Mouse (Mus musculus) neural tube, embryonic 12.5 days (tissue): ENCODE measurements at regions not wholly inside any gene's neighbourhood (a gene's known extent, or its start where the extent isn't known, plus 50 kb on each side); places are given as distances from the start of the nearest gene placed in this dataset.

Experiments used
- ATAC-seq: fragments of 200-750 bp; cut with Nextera tagmentation; 2 replicates; pipeline ENCODE4 v1.8.0; 2017; ENCODE audit warnings: low read depth, mild to moderate bottlenecking, moderate TSS enrichment, moderate library complexity; ENCODE audit not compliant: low FRiP score
- H3K27ac ChIP-seq: fragments of 300-500 bp; sonication (generic); 2 replicates; pipeline ENCODE4 v1.5.1; 2016
- H3K27me3 ChIP-seq: fragments of 300-500 bp; sonication (generic); replicated peaks from 2 replicates; pipeline ENCODE4 v1.6.1; 2016; ENCODE audit warnings: mild to moderate bottlenecking
- H3K36me3 ChIP-seq: fragments of 300-500 bp; sonication (generic); 2 replicates; pipeline ENCODE4 v1.6.1; 2016; ENCODE audit warnings: mild to moderate bottlenecking
- H3K4me1 ChIP-seq: fragments of 300-500 bp; sonication (generic); 2 replicates; pipeline ENCODE4 v1.6.1; 2016
- H3K4me2 ChIP-seq: fragments of 300-500 bp; sonication (generic); replicated peaks from 2 replicates; pipeline ENCODE4 v1.6.1; 2016; ENCODE audit warnings: mild to moderate bottlenecking
- H3K4me3 ChIP-seq: fragments of 300-500 bp; sonication (generic); 2 replicates; pipeline ENCODE4 v1.5.1; 2016
- H3K9ac ChIP-seq: fragments of 300-500 bp; sonication (generic); 2 replicates; pipeline ENCODE4 v1.6.1; 2016; ENCODE audit warnings: mild to moderate bottlenecking
- H3K9me3 ChIP-seq: fragments of 300-500 bp; sonication (generic); 2 replicates; pipeline ENCODE4 v1.6.1; 2016; ENCODE audit warnings: mild to moderate bottlenecking
- WGBS: fragments of 180-500 bp; shearing (Covaris S2); methylation state at CpG from one replicate; pipeline ENCODE4 v1.1.7; 2016; 5-methylcytosine and 5-hydroxymethylcytosine counted together

GRCm38 (mm10) chr1:42498901-42499300 is 196.7 kb upstream of the Pou3f3 start:
- 81% methylated on average over 7 of the region's 7 CpGs for WGBS
- H3K36me3 ChIP-seq = no peaks in the 10 kb centered on the region
- H3K4me2 ChIP-seq = no peak overlapping the region
- H3K4me3 ChIP-seq = no peak overlapping the region
- no peak overlapping the region for H3K9ac ChIP-seq
- H3K27me3 ChIP-seq = no peaks in the 10 kb centered on the region
- H3K27ac ChIP-seq = no peak overlapping the region
- no peaks in the 10 kb centered on the region; the same call in 1 of the 2 replicates for H3K4me1 ChIP-seq
- no peak for ATAC-seq
- no peaks in the 10 kb centered on the region for H3K9me3 ChIP-seq

- Histone ChIP-seq H3K27me3 (no peaks in the 10 kb centered on the region), H3K4me2 (no peak overlapping the region), H3K9me3 (no peaks in the 10 kb centered on the region), H3K27ac (no peak overlapping the region), H3K4me3 (no peak overlapping the region), H3K9ac (no peak overlapping the region), H3K4me1 (no peaks in the 10 kb centered on the region), H3K36me3 (no peaks in the 10 kb centered on the region)
- 79% methylated on average over 9 of the region's 9 CpGs for WGBS
- ATAC-seq = no peak
These were observed 191.1 kb upstream of the Pou3f3 start for GRCm38 (mm10) chr1:42504491-42504890.

- WGBS = 55% methylated on average over 10 of the region's 10 CpGs
- Histone ChIP-seq H3K9me3 (no peaks in the 10 kb centered on the region), H3K4me1 (no peaks in the 10 kb centered on the region), H3K27me3 (no peaks in the 10 kb centered on the region), H3K36me3 (no peaks in the 10 kb centered on the region), H3K4me3 (no peak overlapping the region), H3K4me2 (no peak overlapping the region), H3K27ac (no peak overlapping the region), H3K9ac (no peak overlapping the region)
- no peak for ATAC-seq
These were observed 190.4 kb upstream of the Pou3f3 start for GRCm38 (mm10) chr1:42505048-42505729.

DNA sequence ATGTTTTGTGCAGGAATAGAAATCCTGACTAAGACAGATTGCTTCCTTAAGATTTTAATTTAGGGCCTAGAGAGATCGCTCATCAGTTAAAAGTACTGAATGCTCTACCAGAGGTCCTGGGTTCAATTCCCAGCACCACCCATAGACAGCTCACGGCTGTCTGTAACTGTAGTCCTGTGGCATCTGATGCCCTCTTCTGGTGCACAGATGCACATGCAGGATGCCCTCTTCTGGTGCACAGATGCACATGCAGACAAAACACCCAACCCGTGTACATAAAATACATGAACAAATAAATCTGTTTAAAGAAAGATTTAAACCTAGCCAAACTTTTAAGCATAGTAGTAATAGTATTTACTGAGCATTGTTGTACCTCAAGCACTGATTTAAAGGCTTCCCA is 181.2 kb upstream of the Pou3f3 start:
- H3K4me1 ChIP-seq = no peaks in the 10 kb centered on the region
- no peak for ATAC-seq
- no peaks in the 10 kb centered on the region for H3K27me3 ChIP-seq
- H3K9ac ChIP-seq = no peak overlapping the region
- no peak overlapping the region for H3K27ac ChIP-seq
- H3K4me3 ChIP-seq = no peak overlapping the region
- H3K4me2 ChIP-seq = no peak overlapping the region
- 95% methylated on average over 3 of the region's 3 CpGs for WGBS
- no peaks in the 10 kb centered on the region for H3K9me3 ChIP-seq
- no peaks in the 10 kb centered on the region for H3K36me3 ChIP-seq

DNA sequence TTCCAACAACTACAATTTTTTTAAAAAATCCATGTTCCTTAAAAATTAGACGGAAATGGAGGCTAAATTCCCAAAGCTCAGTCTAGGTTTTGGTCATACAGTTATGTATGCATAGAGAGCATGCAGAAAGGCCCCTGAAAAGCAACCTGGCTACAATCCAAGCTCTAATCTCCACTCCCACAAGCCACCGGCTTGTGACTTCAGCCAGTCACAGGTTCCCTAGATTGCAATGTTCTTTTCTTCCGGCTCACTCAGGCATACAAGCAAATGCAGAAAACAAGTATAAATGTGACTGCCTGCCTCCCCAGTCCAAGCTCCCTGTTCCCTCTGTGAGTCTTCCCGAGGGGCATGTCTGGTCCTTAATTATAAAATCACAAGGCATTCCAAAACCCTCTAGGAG is 171.2 kb upstream of the Pou3f3 start:
- Histone ChIP-seq H3K9ac (no peak overlapping the region), H3K4me1 (peaks cover 4% of the 10 kb centered on the region; the same call in 1 of the 2 replicates), H3K4me2 (no peak overlapping the region), H3K4me3 (no peak overlapping the region), H3K27ac (no peak overlapping the region), H3K9me3 (no peaks in the 10 kb centered on the region), H3K27me3 (no peaks in the 10 kb centered on the region), H3K36me3 (no peaks in the 10 kb centered on the region)
- WGBS = 49% methylated on average over 4 of the region's 4 CpGs
- ATAC-seq = no peak

GRCm38 (mm10) chr1:42527746-42528476 is 167.7 kb upstream of the Pou3f3 start:
- WGBS = 59% methylated on average over 11 of the region's 11 CpGs
- H3K4me2 ChIP-seq = no peak overlapping the region
- ATAC-seq = no peak

GRCm38 (mm10) chr1:42532908-42533307 is 162.7 kb upstream of the Pou3f3 start:
- Histone ChIP-seq H3K9ac (no peak overlapping the region), H3K36me3 (no peaks in the 10 kb centered on the region), H3K27ac (no peak overlapping the region), H3K27me3 (no peaks in the 10 kb centered on the region), H3K4me2 (no peak overlapping the region), H3K4me3 (no peak overlapping the region), H3K9me3 (no peaks in the 10 kb centered on the region), H3K4me1 (no peaks in the 10 kb centered on the region)
- 90% methylated on average over 6 of the region's 6 CpGs for WGBS
- no peak for ATAC-seq

More at GRCm38 (mm10) chr1:42527746-42528476, 167.7 kb upstream of the Pou3f3 start:
- H3K27ac ChIP-seq = no peak overlapping the region
- H3K27me3 ChIP-seq = no peaks in the 10 kb centered on the region
- H3K4me1 ChIP-seq = peaks cover 4% of the 10 kb centered on the region; the same call in 1 of the 2 replicates
- no peak overlapping the region for H3K4me3 ChIP-seq
- H3K9ac ChIP-seq = no peak overlapping the region
- no peaks in the 10 kb centered on the region for H3K9me3 ChIP-seq
- no peaks in the 10 kb centered on the region for H3K36me3 ChIP-seq

- no peaks in the 10 kb centered on the region; the same call in 1 of the 2 replicates for H3K27me3 ChIP-seq
- no peak overlapping the region for H3K9ac ChIP-seq
- WGBS = 27% methylated on average over 18 of the region's 18 CpGs
- peak overlapping the region; percentile 57 for H3K4me2 ChIP-seq
- no peak overlapping the region for H3K27ac ChIP-seq
- peak overlapping the region; percentile 11; the same call in 1 of the 2 replicates for H3K4me3 ChIP-seq
- peak; percentile 49 for ATAC-seq
- H3K9me3 ChIP-seq = no peaks in the 10 kb centered on the region
- H3K36me3 ChIP-seq = no peaks in the 10 kb centered on the region
- H3K4me1 ChIP-seq = peaks cover 30% of the 10 kb centered on the region
These were observed 156.5 kb upstream of the Pou3f3 start for GRCm38 (mm10) chr1:42539066-42539539.

- ATAC-seq = peak; percentile 69
- 0 out of 2 replicates have a peak overlapping the region, but pooled peaks have one; percentile 11 for H3K4me3 ChIP-seq
- no peaks in the 10 kb centered on the region for H3K36me3 ChIP-seq
- no peaks in the 10 kb centered on the region for H3K9me3 ChIP-seq
- H3K27me3 ChIP-seq = no peaks in the 10 kb centered on the region; the same call in 1 of the 2 replicates
- H3K9ac ChIP-seq = no peak overlapping the region
- WGBS = 19% methylated on average over 26 of the region's 26 CpGs
- no peak overlapping the region for H3K27ac ChIP-seq
- H3K4me2 ChIP-seq = peak overlapping the region; percentile 57
- H3K4me1 ChIP-seq = peaks cover 30% of the 10 kb centered on the region
These were observed 155.7 kb upstream of the Pou3f3 start for GRCm38 (mm10) chr1:42539541-42540520.

GRCm38 (mm10) chr1:42541991-42542390 is 153.6 kb upstream of the Pou3f3 start:
- H3K36me3 ChIP-seq = no peaks in the 10 kb centered on the region
- 80% methylated on average over 4 of the region's 4 CpGs for WGBS
- H3K9ac ChIP-seq = no peak overlapping the region
- no peaks in the 10 kb centered on the region for H3K9me3 ChIP-seq
- H3K4me1 ChIP-seq = peaks cover 30% of the 10 kb centered on the region
- H3K4me3 ChIP-seq = no peak overlapping the region
- no peak overlapping the region for H3K27ac ChIP-seq
- H3K27me3 ChIP-seq = no peaks in the 10 kb centered on the region; the same call in 1 of the 2 replicates
- ATAC-seq = no peak
- H3K4me2 ChIP-seq = no peak overlapping the region

DNA sequence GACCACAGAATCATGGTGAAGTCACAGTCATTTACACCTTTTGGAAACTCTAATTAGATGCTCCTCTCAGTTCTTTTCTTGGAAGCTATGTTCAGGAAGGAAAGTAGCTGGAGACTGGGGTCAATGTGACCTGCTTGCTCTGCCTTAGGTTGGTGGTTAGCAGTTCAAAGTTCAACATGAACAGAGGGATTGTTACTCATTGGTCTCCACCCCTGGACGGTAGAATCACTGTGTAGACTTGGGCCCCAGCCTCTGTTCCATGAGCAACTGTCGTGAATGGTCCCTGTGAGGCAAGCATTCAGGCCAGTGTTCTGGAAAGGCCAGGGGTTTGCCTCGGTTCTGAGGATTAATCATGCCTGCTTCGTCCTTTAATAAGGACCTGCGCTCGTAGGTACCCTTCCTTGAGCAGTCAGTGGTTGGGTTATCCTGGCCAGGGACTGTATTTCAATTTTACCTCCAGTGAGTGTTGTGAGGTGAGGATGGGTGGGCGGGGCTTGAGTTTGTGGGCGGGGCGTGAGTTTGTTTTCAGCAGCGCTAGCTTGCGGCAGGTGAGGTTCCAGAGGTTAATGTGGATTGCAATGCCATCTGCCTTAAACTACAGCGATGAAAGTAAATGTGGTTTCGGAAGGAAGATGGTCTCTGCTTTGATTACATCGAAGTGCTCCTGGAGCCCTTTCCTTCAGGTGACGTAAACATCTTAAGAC is 152.6 kb upstream of the Pou3f3 start:
- ATAC-seq = no peak

More for the DNA sequence above, 152.6 kb upstream of the Pou3f3 start:
- WGBS = 37% methylated on average over 15 of the region's 15 CpGs
- Histone ChIP-seq H3K36me3 (no peaks in the 10 kb centered on the region), H3K4me1 (peaks cover 30% of the 10 kb centered on the region), H3K27ac (no peak overlapping the region), H3K4me2 (no peak overlapping the region), H3K9ac (no peak overlapping the region), H3K27me3 (no peaks in the 10 kb centered on the region; the same call in 1 of the 2 replicates), H3K9me3 (no peaks in the 10 kb centered on the region), H3K4me3 (no peak overlapping the region)
